Mouse (Mus musculus): ENCODE measurements around the gene Matn3. TPM values are rescaled to one million over a fixed set of nuclear protein-coding genes. Genes with fewer than 3 reads are reported as not detected.

Matn3 gene
- polyA plus RNA-seq, 1 experiment from 2014 or later: not detected

DNA sequence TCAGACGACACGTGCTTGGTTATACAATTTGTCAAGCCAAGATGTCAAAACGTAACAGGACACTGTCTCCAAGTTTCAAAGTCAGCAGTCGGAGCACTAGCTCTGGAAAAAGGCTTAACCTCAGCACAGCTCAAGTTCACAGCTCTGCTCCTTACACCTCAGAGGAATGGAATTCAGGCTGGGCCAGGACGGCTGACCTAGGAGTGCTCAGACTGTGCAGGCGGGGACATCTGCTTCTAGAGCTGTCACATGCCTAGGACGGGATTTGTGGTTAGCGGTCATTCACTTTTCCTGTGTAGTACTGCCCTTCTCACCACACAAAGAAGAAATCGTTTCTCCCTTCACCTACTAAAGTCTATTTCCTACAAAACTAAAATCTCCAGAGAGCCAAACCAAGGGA is 22.1 kb downstream of the Matn3 start:
- WGBS (ENCODE audit: insufficient replicate concordance): 19% methylated on average over 9 of the region's 9 CpGs
- Histone ChIP-seq H3K4me2 (ENCODE audit: low read depth, low read length) (no peak overlapping the region), H3K4me1 (ENCODE audit: insufficient read depth) (peaks cover 8% of the 10 kb centered on the region), H3K36me3 (replicated peaks; ENCODE audit: insufficient read depth, low read length) (no peaks in the 10 kb centered on the region), H3K27me3 (ENCODE audit: insufficient read depth, low read length) (no peaks in the 10 kb centered on the region), H3K9me3 (ENCODE audit: low read length) (no peaks in the 10 kb centered on the region), H3K27ac (ENCODE audit: low read depth) (no peak overlapping the region), H3K4me3 (ENCODE audit: low read depth, low read length) (no peak overlapping the region), H3K9ac (replicated peaks) (no peak overlapping the region)
- TF ChIP-seq CTCF (IDR thresholded peaks at IDR 0.05; ENCODE audit: low read depth) (no peak), EP300 (IDR thresholded peaks at IDR 0.05; ENCODE audit: low read depth) (no peak)
- ATAC-seq (no peak), DNase-seq (no peak)

DNA sequence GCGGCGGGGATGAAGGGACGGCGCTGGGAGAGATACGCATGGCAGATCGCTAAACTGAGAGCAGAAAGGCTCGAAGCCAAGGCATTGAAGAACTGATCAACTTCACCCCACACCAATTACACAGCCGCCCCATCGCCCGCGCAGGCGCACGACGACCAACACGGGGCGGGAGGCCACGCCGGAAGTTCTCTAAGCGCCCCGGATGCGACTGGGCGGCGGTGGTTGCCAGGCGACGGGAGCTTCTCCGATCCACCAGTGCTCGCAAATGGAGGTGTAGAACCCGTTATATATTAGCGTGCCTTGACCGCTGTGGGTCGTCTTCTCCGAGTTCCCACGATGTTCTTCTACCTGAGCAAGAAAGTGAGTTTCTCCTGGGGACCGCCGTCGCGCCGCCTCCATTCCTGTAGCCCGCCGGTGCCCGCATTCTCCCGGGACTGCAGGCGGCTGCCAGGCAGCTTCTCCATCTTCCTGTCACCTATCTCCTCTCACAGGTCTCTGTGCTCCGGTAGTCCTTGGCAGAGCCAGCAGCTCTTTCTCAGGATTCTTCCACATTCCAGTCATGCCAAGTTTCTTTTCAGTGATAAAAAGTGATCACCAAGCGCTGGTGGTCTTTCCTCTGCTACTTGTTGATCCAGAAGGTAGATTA is 26.2 kb downstream of the Matn3 start, which contains the start of gene Wdr35:
TSS of gene Wdr35 (plus strand) at position 73 of the 646 bp plus-strand sequence.
- Histone ChIP-seq H3K9ac (replicated peaks) (no peak within 1 kb of the TSS), H3K27ac (ENCODE audit: low read depth) (no peak within 1 kb of the TSS), H3K4me2 (ENCODE audit: low read depth, low read length) (peak within 1 kb of the TSS; percentile 84), H3K36me3 (replicated peaks; ENCODE audit: insufficient read depth, low read length) (no peaks in the 10 kb centered on the region), H3K4me1 (ENCODE audit: insufficient read depth) (peaks cover 8% of the 10 kb centered on the region), H3K9me3 (ENCODE audit: low read length) (no peaks in the 10 kb centered on the region), H3K27me3 (ENCODE audit: insufficient read depth, low read length) (no peaks in the 10 kb centered on the region), H3K4me3 (ENCODE audit: low read depth, low read length) (peak within 1 kb of the TSS; percentile 61)
- ATAC-seq: peak; percentile 96
- peak; percentile 88 for DNase-seq
- TF ChIP-seq CTCF (IDR thresholded peaks at IDR 0.05; ENCODE audit: low read depth): no peak
- no peak for TF ChIP-seq EP300 (IDR thresholded peaks at IDR 0.05; ENCODE audit: low read depth)
- under 1% methylated on average over 44 of the region's 45 CpGs for WGBS (ENCODE audit: insufficient replicate concordance)

DNA sequence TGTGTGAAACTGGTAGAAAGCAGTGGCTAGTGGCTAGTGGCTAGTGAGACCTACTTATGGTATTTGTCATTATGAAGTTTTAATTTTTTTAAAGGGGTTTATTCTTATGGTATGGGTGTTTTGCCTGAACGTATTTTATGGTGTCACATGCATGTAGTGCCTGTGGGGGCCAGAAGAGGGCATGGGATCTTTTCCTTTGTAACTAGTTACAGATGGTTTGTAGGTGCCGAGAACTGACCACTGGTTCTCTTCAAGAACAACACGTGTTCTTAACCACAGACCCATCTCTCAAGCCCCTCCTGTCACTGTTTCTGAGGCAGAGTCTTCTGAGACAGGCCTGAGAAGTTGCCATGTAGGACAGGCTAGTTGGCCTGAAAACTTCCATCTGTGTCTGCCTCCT is 27.3 kb downstream of the Matn3 start:
- Histone ChIP-seq H3K4me3 (ENCODE audit: low read depth, low read length) (no peak overlapping the region), H3K27ac (ENCODE audit: low read depth) (no peak overlapping the region), H3K27me3 (ENCODE audit: insufficient read depth, low read length) (no peaks in the 10 kb centered on the region), H3K9ac (replicated peaks) (no peak overlapping the region), H3K4me2 (ENCODE audit: low read depth, low read length) (no peak overlapping the region), H3K36me3 (replicated peaks; ENCODE audit: insufficient read depth, low read length) (no peaks in the 10 kb centered on the region), H3K4me1 (ENCODE audit: insufficient read depth) (peaks cover 8% of the 10 kb centered on the region), H3K9me3 (ENCODE audit: low read length) (no peaks in the 10 kb centered on the region)
- DNase-seq: no peak
- WGBS (ENCODE audit: insufficient replicate concordance): 86% methylated on average over 3 of the region's 3 CpGs
- TF ChIP-seq CTCF (IDR thresholded peaks at IDR 0.05; ENCODE audit: low read depth) (no peak), EP300 (IDR thresholded peaks at IDR 0.05; ENCODE audit: low read depth) (no peak)
- no peak for ATAC-seq

DNA sequence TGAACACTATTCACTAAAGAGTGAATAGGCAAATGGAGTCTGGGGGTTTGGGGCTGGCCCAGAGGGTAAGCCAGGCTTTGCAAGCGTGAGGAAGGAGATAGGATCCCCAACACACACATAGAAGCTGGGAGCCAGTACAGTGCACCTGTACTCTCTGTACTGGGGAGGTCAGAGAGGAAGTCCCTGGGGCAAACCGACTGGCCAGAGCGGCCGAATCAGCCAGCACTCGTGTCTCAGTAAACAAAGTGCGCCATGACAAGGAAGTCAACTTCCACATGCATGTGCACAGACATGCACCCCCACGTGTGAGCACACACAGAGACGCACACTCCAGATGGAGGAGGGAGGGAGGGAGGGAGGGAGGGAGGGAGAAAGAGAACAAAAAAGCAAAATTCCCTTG is 45.5 kb downstream of the Matn3 start:
- H3K27ac ChIP-seq (ENCODE audit: low read depth): no peak overlapping the region
- no peak for DNase-seq
- H3K4me1 ChIP-seq (ENCODE audit: insufficient read depth): no peaks in the 10 kb centered on the region
- no peak overlapping the region for H3K4me3 ChIP-seq (ENCODE audit: low read depth, low read length)
- H3K4me2 ChIP-seq (ENCODE audit: low read depth, low read length): peak overlapping the region; percentile 29; the same call in 1 of the 2 replicates
- H3K27me3 ChIP-seq (ENCODE audit: insufficient read depth, low read length): no peaks in the 10 kb centered on the region
- no peak for ATAC-seq
- H3K36me3 ChIP-seq (replicated peaks; ENCODE audit: insufficient read depth, low read length): no peaks in the 10 kb centered on the region
- TF ChIP-seq EP300 (IDR thresholded peaks at IDR 0.05; ENCODE audit: low read depth) (no peak), CTCF (IDR thresholded peaks at IDR 0.05; ENCODE audit: low read depth) (no peak)
- WGBS (ENCODE audit: insufficient replicate concordance): 61% methylated on average over 8 of the region's 8 CpGs
- H3K9me3 ChIP-seq (ENCODE audit: low read length): no peaks in the 10 kb centered on the region
- H3K9ac ChIP-seq (replicated peaks): no peak overlapping the region

DNA sequence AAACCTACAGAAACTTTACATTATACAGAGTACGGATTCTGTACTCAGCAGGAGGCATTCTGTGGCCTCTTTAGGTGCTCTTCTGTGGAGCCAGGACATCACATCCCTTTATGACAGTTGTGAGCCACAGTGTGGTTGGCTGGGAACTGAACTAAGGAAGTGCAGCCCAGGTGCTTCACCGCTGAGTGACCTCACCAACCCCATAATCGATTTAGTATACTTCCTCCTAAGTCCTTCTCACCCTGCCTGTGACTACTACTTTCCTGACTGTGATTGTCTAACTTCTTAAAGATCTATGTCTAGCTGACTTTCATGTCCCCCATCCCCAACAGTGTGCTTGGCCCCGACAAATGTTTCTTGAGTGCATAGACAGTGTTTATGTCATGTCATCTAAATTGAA is 50.6 kb downstream of the Matn3 start:
- 57% methylated on average over 4 of the region's 4 CpGs for WGBS (ENCODE audit: insufficient replicate concordance)
- H3K9me3 ChIP-seq (ENCODE audit: low read length): no peaks in the 10 kb centered on the region
- no peak for TF ChIP-seq CTCF (IDR thresholded peaks at IDR 0.05; ENCODE audit: low read depth)
- no peak for TF ChIP-seq EP300 (IDR thresholded peaks at IDR 0.05; ENCODE audit: low read depth)
- no peak overlapping the region for H3K27ac ChIP-seq (ENCODE audit: low read depth)
- DNase-seq (no peak), ATAC-seq (no peak)
- H3K4me3 ChIP-seq (ENCODE audit: low read depth, low read length): no peak overlapping the region
- no peaks in the 10 kb centered on the region for H3K4me1 ChIP-seq (ENCODE audit: insufficient read depth)
- no peak overlapping the region for H3K9ac ChIP-seq (replicated peaks)
- no peak overlapping the region for H3K4me2 ChIP-seq (ENCODE audit: low read depth, low read length)
- no peaks in the 10 kb centered on the region for H3K27me3 ChIP-seq (ENCODE audit: insufficient read depth, low read length)
- H3K36me3 ChIP-seq (replicated peaks; ENCODE audit: insufficient read depth, low read length): no peaks in the 10 kb centered on the region

DNA sequence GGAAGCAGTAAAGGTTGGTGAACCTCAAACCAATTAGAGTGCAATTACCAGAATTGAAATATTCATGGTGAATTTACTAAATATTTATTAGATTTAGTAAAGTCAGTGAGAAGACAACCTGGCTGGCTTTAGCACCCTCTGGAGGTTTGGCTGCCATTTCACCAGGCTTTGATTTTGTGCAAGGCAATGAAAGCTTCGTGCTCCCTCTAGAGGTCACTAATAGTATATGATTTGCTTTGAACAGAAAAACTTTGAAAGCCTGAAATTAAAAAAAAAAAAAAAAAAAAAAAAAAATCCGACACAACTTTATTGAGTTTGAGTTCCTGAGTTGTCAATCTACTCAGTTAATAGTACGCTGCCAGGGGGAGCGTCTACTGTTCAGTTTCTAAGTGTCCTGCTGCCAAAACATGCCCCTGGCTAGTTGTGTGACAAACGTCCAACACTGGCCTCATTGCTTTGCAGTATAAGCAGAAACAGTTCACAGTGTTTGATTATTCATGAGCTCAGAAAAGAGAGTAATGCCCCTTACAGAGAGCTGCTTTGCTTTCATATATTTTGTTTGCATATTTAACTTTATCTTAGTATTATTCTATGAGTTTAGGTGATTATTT is 54.4 kb downstream of the Matn3 start:
- no peak overlapping the region for H3K27ac ChIP-seq (ENCODE audit: low read depth)
- H3K9me3 ChIP-seq (ENCODE audit: low read length): no peaks in the 10 kb centered on the region
- H3K27me3 ChIP-seq (ENCODE audit: insufficient read depth, low read length): no peaks in the 10 kb centered on the region
- no peaks in the 10 kb centered on the region for H3K4me1 ChIP-seq (ENCODE audit: insufficient read depth)
- TF ChIP-seq EP300 (IDR thresholded peaks at IDR 0.05; ENCODE audit: low read depth): no peak
- peak; percentile 79 for TF ChIP-seq CTCF (IDR thresholded peaks at IDR 0.05; ENCODE audit: low read depth)
- WGBS (ENCODE audit: insufficient replicate concordance): 8% methylated on average over 5 of the region's 5 CpGs
- H3K4me3 ChIP-seq (ENCODE audit: low read depth, low read length): no peak overlapping the region
- no peaks in the 10 kb centered on the region for H3K36me3 ChIP-seq (replicated peaks; ENCODE audit: insufficient read depth, low read length)
- DNase-seq (peak; percentile 44), ATAC-seq (peak; percentile 53; the same call in 1 of the 2 replicates)
- H3K4me2 ChIP-seq (ENCODE audit: low read depth, low read length): 0 out of 2 replicates have a peak overlapping the region, but pooled peaks have one; percentile 24
- no peak overlapping the region for H3K9ac ChIP-seq (replicated peaks)
